Mouse (Mus musculus) embryonic facial prominence, embryonic 15.5 days (tissue): ENCODE data around the gene Tnk1. TPM values are rescaled to one million over a fixed set of nuclear protein-coding genes. Genes with fewer than 3 reads are reported as not detected.

Experiments used
- ATAC-seq: fragments of 200-750 bp; cut with Nextera tagmentation; 2 replicates; pipeline ENCODE4 v1.8.0; 2017; ENCODE audit warnings: low read depth, moderate TSS enrichment; ENCODE audit not compliant: insufficient number of reproducible peaks, low FRiP score, low TSS enrichment
- H3K27ac ChIP-seq: fragments of 300-500 bp; sonication (generic); replicated peaks from 2 replicates; pipeline ENCODE4 v1.5.1; 2015; ENCODE audit warnings: mild to moderate bottlenecking, inconsistent platforms
- H3K27me3 ChIP-seq: fragments of 300-500 bp; sonication (generic); 2 replicates; pipeline ENCODE4 v1.6.1; 2015; ENCODE audit warnings: inconsistent platforms
- H3K36me3 ChIP-seq: fragments of 300-500 bp; sonication (generic); 2 replicates; pipeline ENCODE4 v1.6.1; 2015; ENCODE audit warnings: mild to moderate bottlenecking, inconsistent platforms
- H3K4me1 ChIP-seq: fragments of 300-500 bp; sonication (generic); 2 replicates; pipeline ENCODE4 v1.6.1; 2015; ENCODE audit warnings: inconsistent platforms
- H3K4me2 ChIP-seq: fragments of 300-500 bp; sonication (generic); replicated peaks from 2 replicates; pipeline ENCODE4 v1.6.1; 2015; ENCODE audit warnings: mild to moderate bottlenecking, inconsistent platforms
- H3K4me3 ChIP-seq: fragments of 300-500 bp; sonication (generic); replicated peaks from 2 replicates; pipeline ENCODE4 v1.5.1; 2015; ENCODE audit warnings: mild to moderate bottlenecking, inconsistent platforms
- H3K9ac ChIP-seq: fragments of 300-500 bp; sonication (generic); 2 replicates; pipeline ENCODE4 v1.6.1; 2015; ENCODE audit warnings: inconsistent platforms
- H3K9me3 ChIP-seq: fragments of 300-500 bp; sonication (generic); replicated peaks from 2 replicates; pipeline ENCODE4 v1.6.1; 2016; ENCODE audit warnings: inconsistent platforms
- WGBS: fragments of 180-500 bp; shearing (Covaris S2); methylation state at CpG from one replicate; pipeline ENCODE4 v1.1.7; 2015; 5-methylcytosine and 5-hydroxymethylcytosine counted together
- polyA plus RNA-seq: library from polyadenylated mRNA; unstranded; fragments of >200 nt; fragmentation: Nextera tagmentation; extraction: Ambion mirVana; gene quantifications from 2 replicates; pipeline ENCODE4 v1.2.1, GENCODE M21; 2015

Tnk1 gene
- polyA plus RNA-seq, 1 experiment from 2014 or later: 6.9 TPM

DNA sequence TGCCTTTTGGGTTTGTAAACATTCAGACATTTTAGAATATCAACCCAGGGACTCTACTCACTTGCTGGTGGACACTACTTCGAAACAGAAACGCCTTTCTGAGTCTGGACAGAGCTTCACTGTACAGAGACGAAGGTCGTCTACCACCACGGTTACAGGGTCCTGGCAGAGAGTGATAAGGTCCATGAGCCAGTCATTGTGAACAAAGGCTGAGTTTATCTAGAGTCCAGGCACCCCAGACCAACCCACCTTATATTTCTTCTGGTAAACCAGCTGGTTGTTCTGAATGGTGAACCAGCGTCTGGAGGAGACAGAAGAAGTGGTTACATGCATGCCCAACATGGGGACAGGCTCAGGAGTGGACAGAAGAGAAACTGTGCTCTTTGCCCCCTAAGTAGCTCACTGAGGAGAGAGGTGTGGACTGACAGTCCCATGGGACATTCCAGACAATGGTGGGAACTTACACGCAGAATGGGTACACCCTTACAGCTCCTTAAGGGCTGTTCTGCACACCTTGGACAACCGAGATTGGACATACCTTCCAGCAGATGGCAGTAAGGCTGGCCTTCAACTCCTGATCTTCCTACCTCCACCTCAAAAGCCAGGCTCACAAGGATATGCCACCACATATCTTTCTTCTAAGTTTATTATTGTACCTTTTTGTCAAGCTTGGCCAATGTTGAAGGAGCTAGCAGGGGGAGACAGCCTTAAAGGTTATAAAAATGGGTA is 28.5 kb upstream of the Tnk1 start:
- 65% methylated on average over 8 of the region's 8 CpGs for WGBS
- Histone ChIP-seq H3K36me3 (no peaks in the 10 kb centered on the region), H3K27ac (no peak overlapping the region), H3K9ac (no peak overlapping the region), H3K4me3 (no peak overlapping the region), H3K4me2 (no peak overlapping the region), H3K4me1 (0 out of 2 replicates have a peak, but pooled peaks cover 4% of the 10 kb centered on the region), H3K9me3 (no peaks in the 10 kb centered on the region), H3K27me3 (no peaks in the 10 kb centered on the region)
- ATAC-seq: no peak

DNA sequence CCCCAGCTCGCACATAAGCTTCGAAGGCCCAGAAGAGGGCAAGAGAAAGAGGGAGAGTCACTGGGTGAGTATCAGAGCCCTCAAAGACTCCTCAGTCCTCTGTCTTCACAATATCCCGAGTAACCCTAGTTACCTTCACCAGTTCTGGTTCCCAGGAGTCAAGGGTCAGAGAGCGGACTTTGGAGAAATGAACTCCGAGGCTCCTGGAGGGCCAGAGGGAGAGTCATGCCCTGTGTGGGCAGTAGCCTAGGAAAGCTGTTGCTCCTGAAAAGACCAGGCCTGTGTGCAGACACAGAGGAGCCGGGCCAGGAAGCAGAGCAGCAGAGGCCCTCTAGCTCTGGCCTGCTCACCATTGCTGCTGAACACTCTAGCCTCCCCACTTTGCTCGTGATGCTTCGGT is 26.1 kb upstream of the Tnk1 start:
- Histone ChIP-seq H3K4me2 (no peak overlapping the region), H3K9me3 (no peaks in the 10 kb centered on the region), H3K4me1 (peaks cover 24% of the 10 kb centered on the region), H3K4me3 (no peak overlapping the region), H3K27me3 (no peaks in the 10 kb centered on the region), H3K27ac (no peak overlapping the region), H3K9ac (no peak overlapping the region), H3K36me3 (no peaks in the 10 kb centered on the region)
- no peak for ATAC-seq
- 75% methylated on average over 8 of the region's 8 CpGs for WGBS

DNA sequence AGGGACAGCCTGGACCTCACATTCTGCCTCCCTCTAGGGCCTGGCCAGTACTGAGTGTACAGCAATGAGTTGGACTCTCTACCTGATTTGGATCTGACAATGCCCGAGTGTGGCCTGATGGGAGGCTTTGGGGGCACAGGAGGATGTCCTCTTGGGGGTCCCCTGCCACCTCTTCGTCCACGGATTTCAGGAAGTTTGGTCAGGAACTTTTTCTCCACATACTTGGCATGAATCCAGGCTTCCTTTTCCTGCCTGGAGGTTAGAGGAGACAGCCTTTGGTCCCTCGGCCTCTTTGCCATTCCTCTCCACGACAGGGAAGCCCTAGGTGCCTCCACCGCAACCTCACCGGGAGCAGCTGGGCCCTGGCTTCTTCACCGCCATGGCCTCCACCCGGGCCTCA is 25.7 kb upstream of the Tnk1 start:
- Histone ChIP-seq H3K27me3 (no peaks in the 10 kb centered on the region), H3K4me1 (peaks cover 28% of the 10 kb centered on the region), H3K4me2 (no peak overlapping the region), H3K4me3 (no peak overlapping the region), H3K9ac (no peak overlapping the region), H3K36me3 (no peaks in the 10 kb centered on the region), H3K27ac (no peak overlapping the region; the same call in 1 of the 2 replicates), H3K9me3 (no peaks in the 10 kb centered on the region)
- no peak for ATAC-seq
- 70% methylated on average over 9 of the region's 9 CpGs for WGBS

DNA sequence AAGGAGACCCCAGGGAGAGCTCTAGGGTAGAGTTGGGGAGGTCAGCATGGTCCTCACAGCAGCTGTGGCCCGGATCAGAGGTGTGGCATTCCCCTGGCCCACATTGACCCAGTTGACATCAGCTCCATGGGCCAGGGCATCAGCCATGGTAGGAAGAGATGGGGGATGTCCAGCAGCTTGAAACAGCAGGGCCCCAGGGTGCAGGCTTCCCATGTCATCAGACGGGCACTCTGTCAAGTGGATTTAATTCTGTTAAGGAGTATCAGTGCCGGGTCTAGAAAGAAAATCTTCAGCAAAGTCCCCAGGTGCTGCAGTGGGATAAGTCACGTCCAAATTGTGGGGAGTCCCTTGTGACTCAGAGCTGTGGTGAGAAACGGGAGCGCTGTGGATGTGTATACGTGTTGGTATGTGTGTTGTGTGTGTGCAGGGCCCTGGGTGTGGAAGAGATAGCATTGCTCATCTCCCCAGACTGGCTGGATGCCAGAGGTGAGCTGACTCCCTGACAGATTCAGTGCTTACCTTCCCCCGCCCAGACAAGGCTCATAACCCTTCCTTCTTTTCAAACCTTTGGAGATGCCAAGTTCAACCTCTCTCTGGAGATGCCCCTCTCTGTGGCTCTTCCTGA is 25.1 kb upstream of the Tnk1 start:
- Histone ChIP-seq H3K36me3 (no peaks in the 10 kb centered on the region), H3K9ac (no peak overlapping the region), H3K9me3 (no peaks in the 10 kb centered on the region), H3K4me2 (no peak overlapping the region), H3K27ac (peak overlapping the region; percentile 58; the same call in 1 of the 2 replicates), H3K27me3 (no peaks in the 10 kb centered on the region), H3K4me1 (peaks cover 34% of the 10 kb centered on the region), H3K4me3 (no peak overlapping the region)
- 70% methylated on average over 8 of the region's 8 CpGs for WGBS
- no peak for ATAC-seq

DNA sequence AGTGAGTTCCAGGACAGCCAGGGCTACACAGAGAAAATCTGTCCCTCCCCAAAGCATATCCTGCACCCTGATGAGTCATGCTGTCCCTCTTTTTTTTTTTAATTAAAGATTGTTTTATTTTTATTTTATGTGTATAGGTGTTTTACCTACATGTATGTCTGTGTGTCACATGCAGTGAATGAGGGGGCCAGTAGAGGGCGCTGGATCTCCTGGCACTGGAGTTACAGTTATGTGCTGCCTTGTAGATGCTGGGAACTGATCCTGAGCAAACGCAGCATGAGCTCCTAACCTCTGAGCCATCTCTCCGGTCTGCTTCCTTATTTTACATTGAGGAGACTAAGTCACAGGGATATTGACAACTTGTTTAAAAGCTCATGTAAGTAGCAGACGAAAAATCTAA is 24.5 kb upstream of the Tnk1 start:
- no peaks in the 10 kb centered on the region for H3K9me3 ChIP-seq
- H3K27ac ChIP-seq: peak overlapping the region; percentile 58; the same call in 1 of the 2 replicates
- no peak overlapping the region for H3K9ac ChIP-seq
- peaks cover 40% of the 10 kb centered on the region for H3K4me1 ChIP-seq
- WGBS: 60% methylated on average over 4 of the region's 4 CpGs
- no peak overlapping the region for H3K4me2 ChIP-seq
- H3K4me3 ChIP-seq: no peak overlapping the region
- H3K36me3 ChIP-seq: no peaks in the 10 kb centered on the region
- no peak for ATAC-seq
- H3K27me3 ChIP-seq: no peaks in the 10 kb centered on the region

DNA sequence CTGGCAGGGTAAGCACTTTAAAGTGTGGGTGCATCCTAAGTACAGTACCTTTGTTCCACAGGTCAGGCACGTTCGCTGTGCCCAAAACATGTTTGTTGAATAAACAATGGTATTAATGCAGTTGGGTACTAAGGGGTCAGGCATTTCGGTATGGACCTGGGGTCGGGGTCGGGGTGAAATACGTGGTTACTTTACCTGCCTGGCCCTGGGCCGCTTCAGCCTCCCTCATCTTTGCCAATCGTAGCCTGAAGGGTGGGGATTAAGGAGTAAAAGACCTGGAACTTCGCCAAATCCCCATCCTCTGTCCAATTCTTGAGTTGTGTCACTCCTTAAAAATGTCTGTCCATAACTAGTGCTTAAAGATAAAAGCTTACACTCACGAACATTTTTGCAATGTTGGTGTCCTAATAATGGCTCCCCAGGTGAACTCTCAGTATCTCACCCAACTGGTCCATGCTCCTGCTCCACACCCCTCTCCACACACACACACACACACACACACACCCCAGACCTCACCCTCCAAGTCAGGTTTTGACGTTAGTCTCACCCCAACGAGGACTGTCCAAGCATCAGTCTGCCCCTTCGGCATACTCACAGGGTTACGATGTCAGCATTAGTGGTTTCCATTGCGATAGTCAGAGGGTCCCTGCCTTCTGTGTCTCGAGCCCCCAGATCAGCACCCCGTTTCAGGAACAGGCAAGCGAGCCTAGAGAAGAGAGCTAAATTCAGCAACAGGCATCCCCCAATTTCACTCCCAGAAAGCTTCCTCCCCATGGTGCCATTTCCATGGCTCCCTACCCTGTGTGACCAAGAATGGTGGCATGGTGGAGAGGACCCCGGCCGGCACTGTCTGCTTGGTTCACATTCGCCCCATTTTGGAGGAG is 23.5 kb upstream of the Tnk1 start:
- ATAC-seq: no peak
- peak overlapping the region; percentile 58 for H3K4me3 ChIP-seq
- H3K4me1 ChIP-seq: peaks cover 50% of the 10 kb centered on the region
- no peaks in the 10 kb centered on the region for H3K9me3 ChIP-seq
- H3K36me3 ChIP-seq: no peaks in the 10 kb centered on the region
- H3K27ac ChIP-seq: peak overlapping the region; percentile 94
- H3K9ac ChIP-seq: peak overlapping the region; percentile 58; the same call in 1 of the 2 replicates
- H3K4me2 ChIP-seq: peak overlapping the region; percentile 88
- WGBS: 57% methylated on average over 21 of the region's 21 CpGs
- no peaks in the 10 kb centered on the region for H3K27me3 ChIP-seq

DNA sequence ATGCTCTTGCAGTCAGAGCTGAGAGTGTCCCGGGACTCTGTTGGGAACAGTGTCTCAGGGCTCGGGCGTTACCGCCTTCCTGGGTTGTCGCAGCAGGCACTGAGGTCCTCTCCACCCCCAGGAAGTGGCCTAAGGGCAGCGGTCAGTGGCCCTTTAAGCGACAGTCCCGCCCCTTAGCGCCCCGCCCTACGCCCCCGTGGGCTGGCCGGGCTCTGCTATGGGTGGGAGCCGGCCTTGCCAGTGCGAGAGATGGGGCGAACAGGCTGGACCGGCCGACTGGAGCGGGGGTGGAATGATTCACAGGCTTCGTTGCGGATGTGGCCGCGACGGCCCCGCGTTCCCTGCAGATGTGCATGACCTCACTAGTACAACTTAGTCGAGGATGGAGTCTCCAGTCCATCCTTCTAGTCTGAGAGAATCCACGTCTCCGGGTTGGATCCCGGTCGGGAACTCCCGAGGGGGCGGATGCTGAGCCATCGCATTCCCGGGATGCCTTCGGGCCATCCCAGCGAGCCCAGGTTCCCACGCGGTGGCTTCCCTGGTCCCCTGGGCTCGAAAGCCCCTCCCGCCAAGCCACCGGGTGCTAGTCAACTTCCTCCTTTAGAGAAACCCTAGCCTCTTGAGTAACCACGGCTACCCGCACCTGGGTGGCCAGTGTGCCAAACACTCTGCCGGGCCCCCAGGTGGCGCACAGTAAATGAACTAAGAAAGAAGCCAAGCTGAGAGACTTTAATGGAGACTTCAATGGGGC is 22.5 kb upstream of the Tnk1 start, which contains the start of gene Kctd11:
Kctd11 (minus strand) TSS at position 554 of the 751 bp plus-strand sequence.
- Histone ChIP-seq H3K27me3 (no peaks in the 10 kb centered on the region), H3K4me1 (peaks cover 60% of the 10 kb centered on the region), H3K9me3 (no peaks in the 10 kb centered on the region), H3K9ac (peak within 1 kb of the TSS; percentile 58), H3K4me2 (peak within 1 kb of the TSS; percentile 88), H3K4me3 (peak within 1 kb of the TSS; percentile 58), H3K36me3 (no peaks in the 10 kb centered on the region), H3K27ac (peak within 1 kb of the TSS; percentile 94)
- ATAC-seq: peak; percentile 85
- under 1% methylated on average over 46 of the region's 46 CpGs for WGBS

DNA sequence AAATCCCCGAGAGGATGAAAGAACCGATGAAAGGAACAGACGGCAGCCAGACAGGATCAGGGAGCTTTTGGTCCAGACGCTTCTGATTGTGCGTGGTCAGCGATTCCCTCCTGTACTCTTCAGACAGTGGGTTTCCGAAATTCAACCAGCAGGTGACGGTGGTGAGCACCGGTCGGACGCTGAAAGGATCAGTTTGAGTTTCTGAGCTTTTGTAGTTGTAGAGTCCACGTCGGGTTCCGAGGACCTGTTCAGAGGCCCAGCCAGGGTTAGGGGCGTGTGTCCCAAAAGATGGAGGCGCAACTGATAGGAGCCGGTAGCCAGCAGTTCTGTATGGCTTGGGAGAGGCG is 21.9 kb upstream of the Tnk1 start:
- peak overlapping the region; percentile 58 for H3K4me3 ChIP-seq
- under 1% methylated on average over 18 of the region's 18 CpGs for WGBS
- peak; percentile 30 for ATAC-seq

DNA sequence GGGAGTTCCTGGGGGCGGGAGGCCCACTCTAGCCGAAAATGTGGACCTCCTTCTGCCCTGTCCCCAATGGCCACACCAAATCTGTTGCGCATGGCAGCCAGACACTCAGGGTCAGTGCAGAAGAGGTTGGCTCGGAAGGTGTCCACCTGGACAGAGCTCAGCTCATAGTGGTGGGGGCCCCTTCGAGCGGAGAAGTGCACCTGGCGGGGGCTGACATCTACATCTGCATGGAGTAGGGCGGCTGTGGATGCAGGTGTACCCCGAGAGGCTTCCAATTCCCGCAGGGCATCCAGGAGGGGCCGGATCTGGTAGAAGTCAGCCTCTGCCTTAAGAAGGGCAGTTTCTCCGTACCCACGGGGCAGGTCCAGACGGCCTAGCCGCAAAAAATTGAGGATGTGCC is 21.2 kb upstream of the Tnk1 start:
- Histone ChIP-seq H3K4me2 (peak overlapping the region; percentile 88), H3K27me3 (no peaks in the 10 kb centered on the region), H3K36me3 (no peaks in the 10 kb centered on the region), H3K4me1 (peaks cover 69% of the 10 kb centered on the region), H3K9ac (peak overlapping the region; percentile 58; the same call in 1 of the 2 replicates), H3K27ac (peak overlapping the region; percentile 94), H3K4me3 (peak overlapping the region; percentile 58), H3K9me3 (no peaks in the 10 kb centered on the region)
- WGBS: 53% methylated on average over 15 of the region's 15 CpGs
- no peak for ATAC-seq

More for the DNA sequence above, 21.9 kb upstream of the Tnk1 start:
- peak overlapping the region; percentile 94 for H3K27ac ChIP-seq
- H3K4me2 ChIP-seq: peak overlapping the region; percentile 88
- no peaks in the 10 kb centered on the region for H3K27me3 ChIP-seq
- no peaks in the 10 kb centered on the region for H3K9me3 ChIP-seq
- peaks cover 66% of the 10 kb centered on the region for H3K4me1 ChIP-seq
- H3K36me3 ChIP-seq: no peaks in the 10 kb centered on the region
- peak overlapping the region; percentile 58 for H3K9ac ChIP-seq

DNA sequence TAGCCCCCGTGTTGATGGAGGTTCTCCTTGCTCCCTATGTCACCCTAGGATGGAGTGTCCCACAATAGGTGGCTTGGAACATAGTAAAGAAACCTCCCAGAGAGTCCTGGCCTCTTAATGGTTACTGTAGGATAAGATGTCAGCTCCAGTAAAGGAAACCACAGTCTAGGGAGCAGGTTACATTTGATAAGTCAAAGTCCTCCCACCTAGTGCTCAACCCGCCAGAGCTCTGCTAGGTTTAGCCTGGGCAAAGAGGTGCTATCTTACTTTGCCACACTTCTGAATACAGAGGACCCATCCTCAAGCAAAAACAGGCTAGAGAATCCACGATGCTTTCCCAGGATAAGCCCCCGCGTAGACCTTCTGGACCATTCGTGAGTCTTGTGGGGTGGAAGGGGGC is 20.4 kb upstream of the Tnk1 start:
- Histone ChIP-seq H3K27ac (peak overlapping the region; percentile 94), H3K4me2 (peak overlapping the region; percentile 88)

More for the DNA sequence above, 20.4 kb upstream of the Tnk1 start:
- no peaks in the 10 kb centered on the region for H3K36me3 ChIP-seq
- no peaks in the 10 kb centered on the region for H3K9me3 ChIP-seq
- H3K9ac ChIP-seq: no peak overlapping the region
- ATAC-seq: no peak
- H3K27me3 ChIP-seq: no peaks in the 10 kb centered on the region
- H3K4me3 ChIP-seq: peak overlapping the region; percentile 58
- peaks cover 69% of the 10 kb centered on the region for H3K4me1 ChIP-seq
- 85% methylated on average over 6 of the region's 6 CpGs for WGBS
